In the genomic region with DNA sequence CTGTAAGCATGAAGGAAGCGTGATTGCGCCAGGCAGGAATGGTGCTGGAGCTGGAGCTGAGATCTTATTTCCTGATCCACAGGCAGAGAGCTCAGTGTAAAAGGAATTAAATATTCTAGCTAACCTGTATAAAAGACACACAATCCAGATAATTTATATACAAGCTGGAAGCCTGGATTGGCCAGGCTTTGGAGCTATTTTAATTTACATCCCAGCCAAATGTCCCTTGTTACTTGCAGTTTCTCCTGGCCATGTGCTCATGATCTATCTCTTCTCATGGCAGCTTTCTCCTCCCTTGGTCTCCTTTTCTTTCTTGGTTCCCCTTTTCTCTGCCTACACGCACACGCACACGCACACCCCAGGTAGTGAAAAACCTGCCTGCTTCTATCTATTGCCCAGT, we compare ENCODE assay signal across 20 mouse cellular contexts.
"Had no signal": no experiment of that assay in that cellular context is flagged by ENCODE, and none has a peak within 500 bp of the region (broad histone marks: within the 10 kb centered on the region; RNA-seq: fewer than 3 reads in every experiment).

No protein-coding gene starts in this region.

- H3K27ac ChIP-seq: liver, embryonic 15.5 days; midbrain, embryonic 13.5 days; neural tube, embryonic 13.5 days; neural tube, embryonic 15.5 days had no signal

- H3K36me3 ChIP-seq: midbrain, embryonic 13.5 days; neural tube, embryonic 13.5 days; neural tube, embryonic 15.5 days had no signal

- H3K4me3 ChIP-seq: liver, embryonic 15.5 days; megakaryocyte, embryonic 14.5 days; midbrain, embryonic 13.5 days; myocyte; neural tube, embryonic 13.5 days; neural tube, embryonic 15.5 days had no signal

- DNase-seq: lung, adult 18-20 months; lung, embryonic 14.5 days; lung, postnatal 10 days; lung, postnatal 4 days; retina, postnatal 1 day; right cerebral cortex, adult 18-20 months; right cerebral cortex, postnatal 25 days; right cerebral cortex, postnatal 4 days; spleen, adult 18-20 months; thymus, adult 18-20 months; thymus, postnatal 14 days; thymus, postnatal 36 days had no signal

- H3K9me3 ChIP-seq: liver, embryonic 15.5 days; megakaryocyte, embryonic 14.5 days; midbrain, embryonic 13.5 days; neural tube, embryonic 13.5 days; neural tube, embryonic 15.5 days had no signal

- H3K9ac ChIP-seq: liver, embryonic 15.5 days; lung, embryonic 14.5 days; midbrain, embryonic 13.5 days; neural tube, embryonic 13.5 days; neural tube, embryonic 15.5 days had no signal

- H3K4me2 ChIP-seq: liver, embryonic 15.5 days; lung, embryonic 14.5 days; midbrain, embryonic 11.5 days; midbrain, embryonic 13.5 days; neural tube, embryonic 13.5 days; neural tube, embryonic 15.5 days had no signal

- H3K27me3 ChIP-seq: liver, embryonic 15.5 days; megakaryocyte, embryonic 14.5 days; midbrain, embryonic 13.5 days; neural tube, embryonic 13.5 days; neural tube, embryonic 15.5 days had no signal

- ATAC-seq: midbrain, embryonic 13.5 days; midbrain, embryonic 16.5 days had no signal
